Mouse (Mus musculus) forebrain, embryonic 14.5 days (tissue): ENCODE measurements around the gene Sac3d1. TPM values are rescaled to one million over a fixed set of nuclear protein-coding genes. Genes with fewer than 3 reads are reported as not detected.

Experiments
- ATAC-seq: fragments of 200-750 bp; cut with Nextera tagmentation; 2 replicates; pipeline ENCODE4 v1.8.0; 2017; ENCODE audit warnings: mild to moderate bottlenecking, moderate library complexity
- DNase-seq: peaks from one replicate; pipeline ENCODE4 v3.0.0-alpha.2; 2015; ENCODE audit warnings: low spot score
- H3K27ac ChIP-seq: fragments of 300-500 bp; sonication (generic); 2 replicates; pipeline ENCODE4 v1.5.1; 2014; ENCODE audit warnings: low read depth, mild to moderate bottlenecking, control low read depth, low read length, moderate library complexity
- H3K27me3 ChIP-seq: fragments of 300-500 bp; sonication (generic); replicated peaks from 2 replicates; pipeline ENCODE4 v1.6.1; 2014; ENCODE audit warnings: low read length, control low read depth, mixed read lengths; ENCODE audit not compliant: control insufficient read depth, insufficient read depth
- H3K36me3 ChIP-seq: fragments of 300-500 bp; sonication (generic); 2 replicates; pipeline ENCODE4 v1.6.1; 2014; ENCODE audit warnings: low read length, control low read depth; ENCODE audit not compliant: control insufficient read depth, insufficient read depth
- H3K4me1 ChIP-seq: fragments of 300-500 bp; sonication (generic); 2 replicates; pipeline ENCODE4 v1.6.1; 2014; ENCODE audit warnings: antibody characterized with exemption, low read length, control low read depth; ENCODE audit not compliant: control insufficient read depth, insufficient read depth
- H3K4me2 ChIP-seq: fragments of 300-500 bp; sonication (generic); 2 replicates; pipeline ENCODE4 v1.6.1; 2014; ENCODE audit warnings: mild to moderate bottlenecking, control low read depth, low read length
- H3K4me3 ChIP-seq: fragments of 300-500 bp; sonication (generic); 2 replicates; pipeline ENCODE4 v1.5.1; 2014; ENCODE audit warnings: low read depth, low read length, control low read depth
- H3K9ac ChIP-seq: fragments of 300-500 bp; sonication (generic); 2 replicates; pipeline ENCODE4 v1.6.1; 2014; ENCODE audit warnings: mild to moderate bottlenecking, low read length, control low read depth, moderate library complexity
- H3K9me3 ChIP-seq: fragments of 300-500 bp; sonication (generic); replicated peaks from 2 replicates; pipeline ENCODE4 v1.6.1; 2016; ENCODE audit warnings: low read length, control low read depth, mixed read lengths; ENCODE audit not compliant: control insufficient read depth
- WGBS: fragments of 180-500 bp; shearing (Covaris S2); extraction: QIAGEN DNeasy Blood & Tissue Kit; methylation state at CpG from one replicate; pipeline ENCODE4 v1.1.7; 2014; 5-methylcytosine and 5-hydroxymethylcytosine counted together
- polyA plus RNA-seq: library from polyadenylated mRNA; unstranded; fragments of >200 nt; fragmentation: Nextera tagmentation; extraction: Ambion mirVana; gene quantifications from 2 replicates; pipeline ENCODE4 v1.2.1, GENCODE M21; 2014

Gene Sac3d1
- polyA plus RNA-seq = 56.4 and 57.6 TPM in 2 replicates

GRCm38 (mm10) chr19:6117986-6118676 is at the start of gene Sac3d1:
Gene Sac3d1, minus strand, starts transcription at chr19:6118650.
- H3K27ac ChIP-seq = peak within 1 kb of the TSS; percentile 90

GRCm38 (mm10) chr19:6166750-6167149 is 48.3 kb upstream of the Sac3d1 start:
- no peak for ATAC-seq
- 79% methylated on average over 4 of the region's 4 CpGs for WGBS
- Histone ChIP-seq H3K9me3 (no peaks in the 10 kb centered on the region), H3K36me3 (no peaks in the 10 kb centered on the region), H3K4me3 (no peak overlapping the region), H3K27ac (no peak overlapping the region), H3K27me3 (no peaks in the 10 kb centered on the region), H3K4me1 (no peaks in the 10 kb centered on the region), H3K9ac (no peak overlapping the region), H3K4me2 (no peak overlapping the region)
- no peak for DNase-seq

More at GRCm38 (mm10) chr19:6117986-6118676, at the start of gene Sac3d1:
- Histone ChIP-seq H3K4me3 (peak within 1 kb of the TSS; percentile 81), H3K9me3 (no peaks in the 10 kb centered on the region), H3K27me3 (no peaks in the 10 kb centered on the region), H3K4me2 (peak within 1 kb of the TSS; percentile 86), H3K36me3 (peaks cover 31% of the 10 kb centered on the region), H3K9ac (peak within 1 kb of the TSS; percentile 86), H3K4me1 (peaks cover 13% of the 10 kb centered on the region)
- peak; percentile 98 for DNase-seq
- under 1% methylated on average over 73 of the region's 77 CpGs for WGBS
- ATAC-seq = peak; percentile 92

- no peak overlapping the region for H3K27ac ChIP-seq
Observed at GRCm38 (mm10) chr19:6163872-6164547, 45.6 kb upstream of the Sac3d1 start.

GRCm38 (mm10) chr19:6157220-6157619 is 38.8 kb upstream of the Sac3d1 start:
- DNase-seq (no peak), ATAC-seq (no peak)
- WGBS = 84% methylated on average over 6 of the region's 6 CpGs
- H3K9me3 ChIP-seq = no peaks in the 10 kb centered on the region
- H3K4me3 ChIP-seq = no peak overlapping the region
- no peaks in the 10 kb centered on the region for H3K4me1 ChIP-seq
- H3K27me3 ChIP-seq = no peaks in the 10 kb centered on the region
- no peak overlapping the region for H3K4me2 ChIP-seq
- H3K9ac ChIP-seq = no peak overlapping the region
- H3K36me3 ChIP-seq = no peaks in the 10 kb centered on the region
- H3K27ac ChIP-seq = no peak overlapping the region

More at GRCm38 (mm10) chr19:6163872-6164547, 45.6 kb upstream of the Sac3d1 start:
- Histone ChIP-seq H3K27me3 (no peaks in the 10 kb centered on the region), H3K4me3 (no peak overlapping the region), H3K9ac (no peak overlapping the region), H3K36me3 (no peaks in the 10 kb centered on the region), H3K4me1 (no peaks in the 10 kb centered on the region), H3K4me2 (no peak overlapping the region), H3K9me3 (no peaks in the 10 kb centered on the region)
- ATAC-seq (no peak), DNase-seq (no peak)
- 74% methylated on average over 10 of the region's 10 CpGs for WGBS

GRCm38 (mm10) chr19:6156372-6156771 is 37.9 kb upstream of the Sac3d1 start:
- Histone ChIP-seq H3K4me3 (no peak overlapping the region), H3K36me3 (no peaks in the 10 kb centered on the region), H3K4me1 (no peaks in the 10 kb centered on the region), H3K27me3 (no peaks in the 10 kb centered on the region), H3K9ac (no peak overlapping the region), H3K4me2 (no peak overlapping the region), H3K9me3 (no peaks in the 10 kb centered on the region), H3K27ac (no peak overlapping the region)
- DNase-seq (no peak), ATAC-seq (no peak)
- 71% methylated on average over 8 of the region's 8 CpGs for WGBS

GRCm38 (mm10) chr19:6155174-6155573 is 36.7 kb upstream of the Sac3d1 start:
- no peak for DNase-seq
- H3K9me3 ChIP-seq = no peaks in the 10 kb centered on the region
- no peaks in the 10 kb centered on the region for H3K27me3 ChIP-seq
- no peak overlapping the region for H3K9ac ChIP-seq
- 89% methylated on average over 9 of the region's 9 CpGs for WGBS
- H3K36me3 ChIP-seq = no peaks in the 10 kb centered on the region
- no peak overlapping the region for H3K4me3 ChIP-seq
- H3K27ac ChIP-seq = no peak overlapping the region
- H3K4me1 ChIP-seq = no peaks in the 10 kb centered on the region
- no peak for ATAC-seq
- no peak overlapping the region for H3K4me2 ChIP-seq

GRCm38 (mm10) chr19:6144842-6145241 is 26.4 kb upstream of the Sac3d1 start:
- Histone ChIP-seq H3K4me2 (no peak overlapping the region), H3K9me3 (no peaks in the 10 kb centered on the region), H3K4me3 (no peak overlapping the region), H3K27ac (no peak overlapping the region), H3K27me3 (no peaks in the 10 kb centered on the region), H3K9ac (no peak overlapping the region), H3K4me1 (peaks cover 4% of the 10 kb centered on the region; the same call in 1 of the 2 replicates), H3K36me3 (no peaks in the 10 kb centered on the region)
- ATAC-seq = no peak
- WGBS = 87% methylated on average over 5 of the region's 5 CpGs
- DNase-seq = no peak

- DNase-seq = peak; percentile 96
- Histone ChIP-seq H3K9ac (peak within 1 kb of the TSS; percentile 80), H3K27me3 (no peaks in the 10 kb centered on the region), H3K4me1 (peaks cover 8% of the 10 kb centered on the region), H3K4me3 (peak within 1 kb of the TSS; percentile 48), H3K27ac (peak within 1 kb of the TSS; percentile 94), H3K36me3 (peaks cover 13% of the 10 kb centered on the region), H3K4me2 (peak within 1 kb of the TSS; percentile 59), H3K9me3 (no peaks in the 10 kb centered on the region)
- under 1% methylated on average over 15 of the region's 15 CpGs for WGBS
- peak; percentile 81 for ATAC-seq
Observed at GRCm38 (mm10) chr19:6141394-6141749, 22.9 kb upstream of the Sac3d1 start, which contains the start of gene Arl2. Gene Arl2, minus strand, starts transcription at chr19:6141548.
